Mouse (Mus musculus) liver, adult (tissue): ENCODE measurements around the gene Prr15l.
A peak's percentile ranks its signal among the peaks of the same experiment; 100 is the strongest.

Source experiments
- GATA4 ChIP-seq: IDR thresholded peaks from 2 replicates; pipeline ENCODE4 v1.6.1; 2014; ENCODE audit warnings: mild to moderate bottlenecking, low read length; ENCODE audit not compliant: insufficient replicate concordance

Gene Prr15l

GRCm38 (mm10) chr11:96976379-96976687, 48.4 kb downstream of the Prr15l start:
- no peak for TF ChIP-seq GATA4

DNA sequence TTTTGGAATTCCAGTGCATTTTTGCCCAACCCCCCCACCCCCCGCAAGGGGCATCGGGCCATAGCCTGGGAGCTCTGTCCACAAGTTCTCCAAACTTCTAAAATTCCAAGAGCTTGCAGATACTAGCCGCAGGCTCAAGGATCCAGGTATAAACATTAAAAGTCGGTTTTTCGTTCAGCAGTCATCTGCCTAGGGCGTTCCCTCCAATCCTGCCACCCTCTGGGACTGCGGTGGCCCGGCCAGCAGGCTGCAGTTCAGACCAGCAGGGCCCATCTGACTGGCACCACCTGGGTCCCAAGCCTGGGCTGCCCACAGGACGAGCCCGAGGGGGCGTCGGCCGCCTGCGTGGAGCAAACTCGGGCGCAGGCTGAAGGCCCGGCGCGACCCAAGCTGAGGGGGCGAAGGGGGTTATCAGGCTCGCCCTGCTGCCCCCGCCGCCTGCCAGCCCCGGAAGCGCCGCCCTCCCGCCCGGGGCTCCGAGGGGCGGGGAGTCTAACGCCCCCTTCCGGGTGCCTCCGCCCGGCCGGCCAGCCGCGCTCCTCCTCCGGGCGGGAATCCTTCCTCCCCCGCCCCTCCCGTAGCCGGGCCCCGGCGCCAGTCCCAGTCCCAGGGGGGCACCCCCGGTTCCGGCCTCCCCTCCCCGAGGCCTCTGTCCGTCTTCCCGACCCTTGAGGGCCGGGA, 49.1 kb downstream of the Prr15l start:
- peak; percentile 84; the same call in 1 of the 2 replicates for TF ChIP-seq GATA4

- peak; percentile 30; the same call in 1 of the 2 replicates for TF ChIP-seq GATA4
Measured at GRCm38 (mm10) chr11:96977606-96978400, 49.9 kb downstream of the Prr15l start.

DNA sequence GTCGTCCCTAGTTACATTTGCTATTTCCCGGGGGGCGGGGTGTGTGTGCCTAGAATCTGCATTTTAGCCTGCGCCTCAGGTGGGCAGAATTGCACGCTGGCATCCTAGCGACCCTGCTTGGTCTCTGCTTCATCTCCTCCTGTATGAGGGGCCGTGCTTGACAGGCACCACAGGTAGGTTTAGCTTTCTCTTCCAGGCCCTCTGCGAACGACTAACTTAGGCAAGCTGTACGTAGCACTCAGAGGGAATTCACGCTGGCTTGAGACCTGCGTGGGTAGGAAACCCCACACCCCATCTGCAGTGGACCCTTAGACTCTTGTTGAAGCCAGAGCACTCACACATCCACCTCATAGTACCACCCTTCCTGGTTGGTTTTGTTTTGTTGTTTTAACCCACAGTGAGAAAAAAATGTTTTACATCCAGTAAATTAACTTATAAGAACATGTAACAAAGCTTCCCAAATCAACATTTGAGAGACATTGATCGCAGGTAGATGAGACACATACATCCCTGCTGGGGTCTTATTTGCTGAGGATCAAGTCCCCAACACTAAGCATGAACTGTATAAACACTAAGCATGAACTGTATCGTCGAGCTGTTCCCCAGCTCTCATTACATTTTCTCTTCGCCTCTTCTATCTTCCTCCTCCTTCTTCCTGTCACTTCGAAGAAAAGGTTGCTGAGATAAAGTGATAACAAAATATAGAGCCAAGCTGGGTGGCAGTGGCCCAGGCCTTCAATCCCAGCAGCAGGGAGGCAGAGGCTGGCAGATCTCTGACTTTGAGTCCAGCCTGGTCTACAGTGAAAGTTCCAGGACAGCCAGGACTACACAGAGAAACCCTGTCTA, 50.7 kb downstream of the Prr15l start:
- no peak for TF ChIP-seq GATA4

- no peak for TF ChIP-seq GATA4
Measured at GRCm38 (mm10) chr11:96979329-96979728, 51.4 kb downstream of the Prr15l start.

- TF ChIP-seq GATA4: no peak
Measured at GRCm38 (mm10) chr11:96980021-96980420, 52.1 kb downstream of the Prr15l start.

- no peak for TF ChIP-seq GATA4
Measured at GRCm38 (mm10) chr11:96981461-96981860, 53.6 kb downstream of the Prr15l start.

- no peak for TF ChIP-seq GATA4
Measured at GRCm38 (mm10) chr11:96982355-96982754, 54.5 kb downstream of the Prr15l start.

GRCm38 (mm10) chr11:96982859-96983258, 55.0 kb downstream of the Prr15l start, which contains the start of gene Sp2:
Sp2 (minus strand) TSS chr11:96982959.
- no peak for TF ChIP-seq GATA4

DNA sequence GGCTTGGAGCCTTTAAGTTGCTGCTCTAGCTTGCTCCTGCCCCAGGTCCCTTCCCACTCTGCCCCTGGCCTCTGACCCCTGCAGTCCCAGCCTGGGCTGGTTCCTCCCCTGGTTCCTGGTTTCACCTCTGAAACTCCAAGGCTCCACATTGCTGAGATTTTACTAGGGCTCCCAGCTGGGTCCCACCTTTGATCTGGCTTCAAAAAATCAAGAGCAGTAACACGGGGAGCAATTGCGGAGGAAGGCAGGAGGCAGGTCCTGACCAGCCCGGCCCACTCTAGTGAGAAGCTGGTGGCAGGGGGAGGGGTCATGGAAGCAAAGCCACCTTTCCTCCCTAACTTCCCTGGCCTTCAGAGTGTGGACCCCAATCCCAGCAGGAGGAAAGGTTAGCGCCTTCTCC, 57.0 kb downstream of the Prr15l start:
- no peak for TF ChIP-seq GATA4

DNA sequence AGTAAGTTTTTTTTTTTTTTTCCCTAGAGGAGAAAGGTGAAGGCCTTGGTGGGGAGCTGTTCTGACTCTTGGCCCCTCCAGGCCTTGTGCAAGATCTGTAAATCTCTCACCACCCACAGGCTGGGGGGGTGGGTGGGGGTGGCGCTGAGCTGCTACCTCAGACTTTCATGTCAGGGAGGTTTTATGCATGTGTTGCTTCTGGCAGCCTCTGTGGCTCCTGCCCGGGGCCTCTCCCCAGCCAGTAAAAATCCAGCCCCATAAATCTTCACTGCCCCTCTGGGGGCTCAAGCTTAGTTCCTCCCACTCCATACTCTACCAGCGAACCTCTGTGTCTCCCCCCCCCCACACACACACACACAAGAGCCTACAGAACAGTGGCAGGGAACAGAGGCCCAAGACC, 58.6 kb downstream of the Prr15l start:
- no peak for TF ChIP-seq GATA4
